Mouse (Mus musculus) CH12.LX (cell line): ENCODE results near the gene Cbx2. TPM values are rescaled to one million over a fixed set of nuclear protein-coding genes. Genes with fewer than 3 reads are reported as not detected.

Experiments used
- DNase-seq: peaks from one replicate; pipeline ENCODE4 v3.0.0-alpha.2; 2013; ENCODE audit errors: extremely low read depth
- H3K27ac ChIP-seq: 2 replicates; pipeline ENCODE4 v1.5.1; 2012; ENCODE audit warnings: low read depth, mild to moderate bottlenecking, control low read depth, moderate library complexity; ENCODE audit not compliant: insufficient read depth
- H3K27me3 ChIP-seq: replicated peaks from 2 replicates; pipeline ENCODE3; 2012; ENCODE audit warnings: inconsistent platforms
- H3K36me3 ChIP-seq, 2 experiments: replicated peaks in 1 of 2; 2 replicates each; pipeline versions ENCODE3 to v1.6.1; 2012; ENCODE audit warnings: inconsistent platforms in 1 of 2, low read length in 1 of 2, mild to moderate bottlenecking in 1 of 2, mixed read lengths in 1 of 2, moderate library complexity in 1 of 2; ENCODE audit not compliant: control insufficient read depth in 1 of 2, insufficient read depth in 1 of 2
- H3K4me1 ChIP-seq, 2 experiments: 2 replicates each; pipeline ENCODE4 v1.6.1; 2012; ENCODE audit warnings: inconsistent platforms in 1 of 2, moderate library complexity in 1 of 2; ENCODE audit not compliant: insufficient read depth in 2 of 2, control insufficient read depth in 1 of 2
- H3K4me2 ChIP-seq: 2 replicates; pipeline ENCODE4 v1.6.1; 2012; ENCODE audit warnings: low read depth, mild to moderate bottlenecking, control low read depth; ENCODE audit not compliant: poor library complexity, insufficient read depth, severe bottlenecking
- H3K4me3 ChIP-seq, 3 experiments: fragments of 150-350 bp in 1 of 3; sonication (generic) in 1 of 3; replicated peaks in 1 of 3; 2 replicates each; pipeline versions ENCODE3 to v1.5.1; 2011 to 2012; ENCODE audit warnings: low read depth in 2 of 3, low read length in 2 of 3, mild to moderate bottlenecking in 2 of 3, moderate library complexity in 2 of 3, control low read depth in 1 of 3, improper control_type of control experiment in 1 of 3, inconsistent platforms in 1 of 3, mixed read lengths in 1 of 3; ENCODE audit not compliant: poor library complexity in 1 of 3
- H3K79me2 ChIP-seq: replicated peaks from 2 replicates; pipeline ENCODE4 v1.6.1; 2012; ENCODE audit warnings: mild to moderate bottlenecking, moderate library complexity; ENCODE audit not compliant: control insufficient read depth, poor library complexity, insufficient read depth, severe bottlenecking; ENCODE audit errors: extremely low read depth
- H3K9ac ChIP-seq: 2 replicates; pipeline ENCODE4 v1.6.1; 2012; ENCODE audit warnings: low read depth, mild to moderate bottlenecking, control low read depth, moderate library complexity; ENCODE audit not compliant: insufficient read depth
- H3K9me3 ChIP-seq: replicated peaks from 2 replicates; pipeline ENCODE3; 2012; ENCODE audit warnings: low read length, inconsistent platforms, mixed read lengths
- BHLHE40 ChIP-seq: IDR thresholded peaks from 2 replicates; pipeline ENCODE4 v1.6.1; 2011; ENCODE audit warnings: mild to moderate bottlenecking, low read depth, low read length, improper control_type of control experiment
- CHD1 ChIP-seq: IDR thresholded peaks from 2 replicates; pipeline ENCODE4 v1.6.1; 2012; ENCODE audit warnings: low read depth, low read length, improper control_type of control experiment, inconsistent platforms
- CHD2 ChIP-seq: IDR thresholded peaks from 2 replicates; pipeline ENCODE4 v1.6.1; 2011; ENCODE audit warnings: low read length, improper control_type of control experiment
- IRF4 ChIP-seq: IDR thresholded peaks from 2 replicates; pipeline ENCODE4 v1.6.1; 2014; ENCODE audit warnings: low read depth, mild to moderate bottlenecking, inconsistent platforms, low read length, improper control_type of control experiment
- JUND ChIP-seq: conservative IDR thresholded peaks from 2 replicates; pipeline ENCODE4 v1.6.1; 2011; ENCODE audit warnings: low read depth, low read length, improper control_type of control experiment
- MAFK ChIP-seq: IDR thresholded peaks from 2 replicates; pipeline ENCODE4 v1.6.1; 2011; ENCODE audit warnings: low read length, improper control_type of control experiment; ENCODE audit not compliant: insufficient replicate concordance
- MAX ChIP-seq: IDR thresholded peaks from 2 replicates; pipeline ENCODE4 v1.6.1; 2011; ENCODE audit warnings: low read length, improper control_type of control experiment
- MAZ ChIP-seq: IDR thresholded peaks from 2 replicates; pipeline ENCODE4 v1.6.1; 2012; ENCODE audit warnings: low read depth, mild to moderate bottlenecking, inconsistent platforms, low read length, improper control_type of control experiment, moderate library complexity
- MXI1 ChIP-seq: IDR thresholded peaks from 2 replicates; pipeline ENCODE4 v1.6.1; 2011; ENCODE audit warnings: mild to moderate bottlenecking, low read depth, low read length, improper control_type of control experiment
- NELFE ChIP-seq: IDR thresholded peaks from 2 replicates; pipeline ENCODE4 v1.6.1; 2011; ENCODE audit warnings: low read depth, low read length, improper control_type of control experiment
- NRF1 ChIP-seq: IDR thresholded peaks from 2 replicates; pipeline ENCODE4 v1.6.1; 2014; ENCODE audit warnings: low read depth, mild to moderate bottlenecking, inconsistent platforms, low read length, improper control_type of control experiment, moderate library complexity
- POLR2AphosphoS2 ChIP-seq: IDR thresholded peaks from 2 replicates; pipeline ENCODE4 v1.6.1; 2011; ENCODE audit warnings: low read depth, low read length, improper control_type of control experiment
- RCOR1 ChIP-seq: conservative IDR thresholded peaks from 2 replicates; pipeline ENCODE4 v1.6.1; 2012; ENCODE audit warnings: low read depth, mild to moderate bottlenecking, inconsistent platforms, low read length, improper control_type of control experiment
- SMC3 ChIP-seq: IDR thresholded peaks from 2 replicates; pipeline ENCODE4 v1.6.1; 2011; ENCODE audit warnings: low read depth, low read length, improper control_type of control experiment
- USF1 ChIP-seq: IDR thresholded peaks from 2 replicates; pipeline ENCODE4 v1.6.1; 2014; ENCODE audit warnings: low read depth, mild to moderate bottlenecking, inconsistent platforms, low read length, improper control_type of control experiment
- ZC3H11A ChIP-seq: IDR thresholded peaks from 2 replicates; pipeline ENCODE4 v1.6.1; 2012; ENCODE audit warnings: low read depth, mild to moderate bottlenecking, inconsistent platforms, low read length, improper control_type of control experiment
- ZKSCAN1 ChIP-seq: IDR thresholded peaks from 2 replicates; pipeline ENCODE4 v1.6.1; 2012; ENCODE audit warnings: low read depth, inconsistent platforms, low read length, improper control_type of control experiment, borderline replicate concordance
- ZNF384 ChIP-seq: IDR thresholded peaks from 2 replicates; pipeline ENCODE4 v1.6.1; 2012; ENCODE audit warnings: low read depth, low read length, improper control_type of control experiment, inconsistent platforms
- dilution Hi-C: fragments of 300-500 bp; cut with MboI; formaldehyde crosslinking; loops from 2 replicates; pipeline ENCODE4 v1.14.3; 2020; ENCODE audit warnings: low sequenced_read_pairs; ENCODE audit not compliant: extremely low pct_unique_long_range_greater_than_20kb, extremely low pct_ligation_motif_present
- in situ Hi-C: fragments of 300-500 bp; cut with MboI; formaldehyde crosslinking; loops from 3 replicates; pipeline ENCODE4 v1.14.3; 2019; ENCODE audit warnings: low sequenced_read_pairs, low pct_ligation_motif_present, low pct_unique_long_range_greater_than_20kb, mixed read lengths
- polyA plus RNA-seq: library from polyadenylated mRNA; unstranded; fragments of >175 nt; gene quantifications from 2 replicates; pipeline ENCODE4 v1.2.1, GENCODE M21; 2012; ENCODE audit warnings: low read depth; ENCODE audit not compliant: insufficient read length
- total RNA-seq, 2 experiments: library from RNA; depleted of rRNA; stranded (reverse); fragments of 300-350 nt in 1 of 2; fragments of >200 nt in 1 of 2; gene quantifications; 2 replicates each; pipeline ENCODE4 v1.2.3; 2012 to 2014

Cbx2 gene
- total and polyA plus RNA-seq, 3 experiments: 2.8 to 15.5 (median 3.9) TPM

- Histone ChIP-seq H3K79me2 (no peaks in the 10 kb centered on the region; the same call in none of the 2 replicates), H3K4me1 (peaks cover 13 to 61% of the 10 kb centered on the region in 2 experiments), H3K9me3 (peaks cover 4% of the 10 kb centered on the region), H3K4me2 (no peak overlapping the region), H3K27ac (no peak overlapping the region), H3K36me3 (peaks cover 0 to under 1% of the 10 kb centered on the region in 2 experiments), H3K27me3 (peaks cover 82% of the 10 kb centered on the region), H3K9ac (no peak overlapping the region)
- in situ Hi-C loops: no loop called here
- TF ChIP-seq RCOR1: no peak
- no peak for TF ChIP-seq POLR2AphosphoS2
- TF ChIP-seq SMC3: no peak
- TF ChIP-seq USF1: no peak
- TF ChIP-seq IRF4: no peak
- TF ChIP-seq CHD1: no peak
- no peak for TF ChIP-seq ZNF384
- TF ChIP-seq ZC3H11A: no peak
- TF ChIP-seq ZKSCAN1: no peak
- TF ChIP-seq JUND: no peak
- TF ChIP-seq MAX: no peak
- no peak for TF ChIP-seq NRF1
- TF ChIP-seq NELFE: no peak
- no peak for TF ChIP-seq BHLHE40
- TF ChIP-seq, all 38 proteins: peak for 0
- no peak for DNase-seq
- dilution Hi-C loops: no loop called here
- no peak overlapping the region for H3K4me3 ChIP-seq
These were observed 22.0 kb downstream of the Cbx2 start for GRCm38 (mm10) chr11:119044551-119045337.

GRCm38 (mm10) chr11:119046601-119047245 is 24.0 kb downstream of the Cbx2 start:
- in situ Hi-C loops (no loop called here), dilution Hi-C loops (no loop called here)
- H3K4me2 ChIP-seq: peak overlapping the region; percentile 72
- H3K4me3 ChIP-seq: peak overlapping the region in 2 of 3 experiments; percentile 46 to 51
- H3K36me3 ChIP-seq: no peaks in the 10 kb centered on the region
- peaks cover 97% of the 10 kb centered on the region for H3K27me3 ChIP-seq
- no peaks in the 10 kb centered on the region for H3K79me2 ChIP-seq
- H3K27ac ChIP-seq: no peak overlapping the region
- peaks cover 4% of the 10 kb centered on the region for H3K9me3 ChIP-seq
- no peak for TF ChIP-seq MAFK
- no peak for TF ChIP-seq NELFE
- TF ChIP-seq CHD2: no peak
- TF ChIP-seq RCOR1: no peak
- TF ChIP-seq MAZ: no peak
- 0 out of 2 replicates have a peak, but pooled peaks have one; percentile 0 for TF ChIP-seq MXI1
- H3K4me1 ChIP-seq: peaks cover 10 to 59% of the 10 kb centered on the region in 2 experiments
- H3K9ac ChIP-seq: peak overlapping the region; percentile 6; the same call in 1 of the 2 replicates
- no peak for DNase-seq
